Mouse (Mus musculus) forebrain, embryonic 11.5 days (tissue): ENCODE measurements around the gene Best2. TPM values are rescaled to one million over a fixed set of nuclear protein-coding genes. Genes with fewer than 3 reads are reported as not detected.

Source experiments
- ATAC-seq: fragments of 200-750 bp; cut with Nextera tagmentation; replicated peaks from 2 replicates; pipeline ENCODE4 v1.8.0; 2017; ENCODE audit warnings: moderate TSS enrichment; ENCODE audit not compliant: low FRiP score
- DNase-seq: peaks from one replicate; pipeline ENCODE4 v3.0.0-alpha.2; 2017; ENCODE audit warnings: low spot score
- H3K27ac ChIP-seq: fragments of 300-500 bp; sonication (generic); 2 replicates; pipeline ENCODE4 v1.5.1; 2014; ENCODE audit warnings: low read depth, low read length
- H3K27me3 ChIP-seq: fragments of 300-500 bp; sonication (generic); 2 replicates; pipeline ENCODE4 v1.6.1; 2014; ENCODE audit warnings: mild to moderate bottlenecking, low read length, mixed read lengths; ENCODE audit not compliant: control insufficient read depth, insufficient read depth
- H3K36me3 ChIP-seq: fragments of 300-500 bp; sonication (generic); 2 replicates; pipeline ENCODE4 v1.6.1; 2014; ENCODE audit warnings: mild to moderate bottlenecking, low read length, moderate library complexity, mixed read lengths; ENCODE audit not compliant: control insufficient read depth, insufficient read depth
- H3K4me1 ChIP-seq: fragments of 300-500 bp; sonication (generic); replicated peaks from 2 replicates; pipeline ENCODE4 v1.6.1; 2014; ENCODE audit warnings: low read length, mixed read lengths; ENCODE audit not compliant: control insufficient read depth, insufficient read depth
- H3K4me2 ChIP-seq: fragments of 300-500 bp; sonication (generic); 2 replicates; pipeline ENCODE4 v1.6.1; 2014; ENCODE audit warnings: low read depth, mild to moderate bottlenecking, low read length, moderate library complexity, mixed read lengths; ENCODE audit not compliant: severe bottlenecking
- H3K4me3 ChIP-seq: fragments of 300-500 bp; sonication (generic); 2 replicates; pipeline ENCODE4 v1.5.1; 2014; ENCODE audit warnings: low read depth, low read length
- H3K9ac ChIP-seq: fragments of 300-500 bp; sonication (generic); 2 replicates; pipeline ENCODE4 v1.6.1; 2014; ENCODE audit warnings: low read length
- H3K9me3 ChIP-seq: fragments of 300-500 bp; sonication (generic); 2 replicates; pipeline ENCODE4 v1.6.1; 2016; ENCODE audit warnings: low read length, mixed read lengths; ENCODE audit not compliant: control insufficient read depth
- WGBS: fragments of 180-500 bp; shearing (Covaris S2); extraction: QIAGEN DNeasy Blood & Tissue Kit; methylation state at CpG from one replicate; pipeline ENCODE4 v1.1.7; 2014; 5-methylcytosine and 5-hydroxymethylcytosine counted together
- polyA plus RNA-seq: library from polyadenylated mRNA; unstranded; fragments of >200 nt; fragmentation: Nextera tagmentation; extraction: Ambion mirVana; gene quantifications from 2 replicates; pipeline ENCODE4 v1.2.1, GENCODE M21; 2014

The Best2 gene
- polyA plus RNA-seq, 1 experiment from 2014 or later, result not detected

DNA sequence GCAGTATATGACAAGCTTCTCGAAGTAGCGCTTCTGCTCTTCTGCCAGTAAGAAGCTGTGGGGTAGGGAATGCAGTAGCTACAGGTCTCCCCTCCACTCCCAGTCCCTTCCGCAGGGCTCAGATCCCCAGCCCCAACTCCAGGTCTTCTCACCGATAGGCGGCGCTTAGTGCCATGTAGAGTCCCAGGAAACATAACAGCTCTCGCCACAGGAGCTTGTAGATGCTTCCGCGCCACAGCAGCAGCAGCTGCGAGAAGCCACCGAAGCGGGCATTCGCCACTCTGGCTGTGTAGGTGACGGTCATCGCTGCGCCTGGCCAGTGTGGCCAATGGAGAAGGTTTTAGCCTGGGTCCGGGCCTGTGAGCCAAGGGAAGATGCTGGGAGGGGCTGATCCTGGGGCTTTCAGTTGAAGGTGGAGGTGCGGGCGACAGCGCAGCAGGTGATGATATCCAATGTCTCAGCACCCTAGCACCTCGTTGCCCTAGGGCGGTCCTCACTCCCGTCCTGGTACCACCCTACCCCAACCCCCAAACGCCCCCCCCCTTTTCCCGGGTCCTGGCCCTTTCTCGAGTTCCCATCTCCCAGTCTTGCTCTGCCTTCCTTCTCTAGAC is 996 bp downstream of the Best2 start:
- Histone ChIP-seq H3K4me3 (peak overlapping the region; percentile 22), H3K27me3 (peaks cover 16% of the 10 kb centered on the region), H3K4me1 (0 out of 2 replicates have a peak, but pooled peaks cover 1% of the 10 kb centered on the region), H3K36me3 (no peaks in the 10 kb centered on the region; the same call in 1 of the 2 replicates), H3K9me3 (no peaks in the 10 kb centered on the region), H3K27ac (no peak overlapping the region), H3K9ac (peak overlapping the region; percentile 46; the same call in 1 of the 2 replicates), H3K4me2 (peak overlapping the region; percentile 64)
- DNase-seq (peak; percentile 88), ATAC-seq (peak; percentile 56; the same call in 1 of the 2 replicates)
- 7% methylated on average over 25 of the region's 26 CpGs for WGBS

DNA sequence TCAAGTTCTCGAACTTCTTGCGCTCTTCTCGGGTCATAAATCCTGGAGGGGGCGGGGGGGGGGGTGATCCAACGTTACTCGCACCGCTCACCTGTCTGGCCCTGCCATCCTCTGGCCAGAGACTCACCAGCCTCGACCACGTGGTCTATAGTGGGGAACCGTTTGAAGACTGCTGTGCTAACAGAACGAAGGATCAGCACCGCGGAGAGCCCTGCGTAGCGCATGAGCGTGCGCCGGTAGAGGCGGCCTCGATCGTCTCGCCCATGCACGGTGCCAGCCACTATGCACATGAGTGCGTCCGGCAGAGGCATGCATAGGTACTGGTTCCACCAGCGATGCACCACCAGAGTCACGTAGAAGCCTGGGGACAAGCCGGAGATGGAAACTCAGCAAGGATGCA is 3.1 kb downstream of the Best2 start:
- no peak overlapping the region for H3K4me2 ChIP-seq
- peaks cover 16% of the 10 kb centered on the region for H3K27me3 ChIP-seq
- ATAC-seq (no peak), DNase-seq (no peak)
- H3K4me3 ChIP-seq, result no peak overlapping the region
- H3K4me1 ChIP-seq, result 0 out of 2 replicates have a peak, but pooled peaks cover 1% of the 10 kb centered on the region
- no peak overlapping the region for H3K9ac ChIP-seq
- H3K27ac ChIP-seq, result no peak overlapping the region
- no peaks in the 10 kb centered on the region for H3K36me3 ChIP-seq
- 15% methylated on average over 28 of the region's 28 CpGs for WGBS
- H3K9me3 ChIP-seq, result no peaks in the 10 kb centered on the region

DNA sequence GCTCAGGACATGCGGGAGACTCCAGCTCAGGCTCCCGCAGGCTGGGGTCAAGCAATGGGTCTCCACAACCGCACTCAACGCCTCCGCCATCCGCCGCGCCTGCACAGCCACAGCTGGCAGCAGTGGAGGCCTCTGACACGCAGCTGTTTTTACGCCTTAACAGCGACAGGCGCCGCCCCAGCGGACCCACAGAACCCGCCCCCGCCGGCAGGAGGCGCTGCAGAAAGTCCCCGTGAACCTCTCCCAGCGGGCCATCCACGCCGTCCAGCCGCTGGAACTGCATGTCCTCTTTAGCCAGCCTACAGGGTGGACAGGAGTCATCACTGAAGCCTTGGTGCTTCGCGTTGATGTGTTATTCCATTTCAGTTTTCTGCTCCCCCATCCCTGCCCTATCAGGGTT is 6.6 kb downstream of the Best2 start:
- no peaks in the 10 kb centered on the region for H3K36me3 ChIP-seq
- no peak overlapping the region for H3K4me3 ChIP-seq
- H3K4me1 ChIP-seq, result no peaks in the 10 kb centered on the region
- no peaks in the 10 kb centered on the region for H3K9me3 ChIP-seq
- no peak for DNase-seq
- no peak overlapping the region for H3K27ac ChIP-seq
- 26% methylated on average over 25 of the region's 25 CpGs for WGBS
- H3K27me3 ChIP-seq, result peaks cover 16% of the 10 kb centered on the region
- no peak overlapping the region for H3K9ac ChIP-seq
- H3K4me2 ChIP-seq, result no peak overlapping the region
- no peak for ATAC-seq

GRCm38 (mm10) chr8:84997649-84998295 is 16.6 kb downstream of the Best2 start:
- 2% methylated on average over 19 of the region's 19 CpGs for WGBS
- H3K4me1 ChIP-seq, result no peaks in the 10 kb centered on the region; the same call in 1 of the 2 replicates
- no peak overlapping the region for H3K27ac ChIP-seq
- peak; percentile 97 for DNase-seq
- peak overlapping the region; percentile 12; the same call in 1 of the 2 replicates for H3K4me2 ChIP-seq
- H3K9ac ChIP-seq, result peak overlapping the region; percentile 46; the same call in 1 of the 2 replicates
- no peaks in the 10 kb centered on the region for H3K9me3 ChIP-seq
- H3K27me3 ChIP-seq, result no peaks in the 10 kb centered on the region; the same call in 1 of the 2 replicates
- no peak overlapping the region for H3K4me3 ChIP-seq
- H3K36me3 ChIP-seq, result no peaks in the 10 kb centered on the region
- ATAC-seq, result peak; percentile 79

- H3K4me3 ChIP-seq, result no peak overlapping the region
- no peaks in the 10 kb centered on the region for H3K9me3 ChIP-seq
- ATAC-seq, result no peak
- H3K27ac ChIP-seq, result no peak overlapping the region
- no peaks in the 10 kb centered on the region; the same call in 1 of the 2 replicates for H3K4me1 ChIP-seq
- H3K4me2 ChIP-seq, result no peak overlapping the region
- no peak for DNase-seq
- 75% methylated on average over 5 of the region's 5 CpGs for WGBS
- no peaks in the 10 kb centered on the region; the same call in 1 of the 2 replicates for H3K27me3 ChIP-seq
- H3K36me3 ChIP-seq, result no peaks in the 10 kb centered on the region
- no peak overlapping the region for H3K9ac ChIP-seq
Observed at GRCm38 (mm10) chr8:84996978-84997377, 17.4 kb downstream of the Best2 start.

- WGBS, result 21% methylated on average over 25 of the region's 25 CpGs
- DNase-seq (no peak), ATAC-seq (no peak)
- Histone ChIP-seq H3K27ac (no peak overlapping the region), H3K4me3 (no peak overlapping the region), H3K9me3 (no peaks in the 10 kb centered on the region), H3K36me3 (no peaks in the 10 kb centered on the region), H3K4me2 (no peak overlapping the region), H3K9ac (no peak overlapping the region; the same call in 1 of the 2 replicates), H3K4me1 (peaks cover 3% of the 10 kb centered on the region; the same call in 1 of the 2 replicates), H3K27me3 (no peaks in the 10 kb centered on the region; the same call in 1 of the 2 replicates)
Observed at GRCm38 (mm10) chr8:84995680-84996079, 18.7 kb downstream of the Best2 start.

GRCm38 (mm10) chr8:84994375-84994774 is 20.0 kb downstream of the Best2 start:
- H3K9me3 ChIP-seq, result no peaks in the 10 kb centered on the region
- H3K4me3 ChIP-seq, result no peak overlapping the region
- 97% methylated on average over 9 of the region's 9 CpGs for WGBS
- H3K27ac ChIP-seq, result no peak overlapping the region
- DNase-seq (no peak), ATAC-seq (no peak)
- H3K9ac ChIP-seq, result no peak overlapping the region
- H3K4me1 ChIP-seq, result peaks cover 5% of the 10 kb centered on the region
- no peaks in the 10 kb centered on the region; the same call in 1 of the 2 replicates for H3K27me3 ChIP-seq
- H3K36me3 ChIP-seq, result no peaks in the 10 kb centered on the region
- no peak overlapping the region for H3K4me2 ChIP-seq

DNA sequence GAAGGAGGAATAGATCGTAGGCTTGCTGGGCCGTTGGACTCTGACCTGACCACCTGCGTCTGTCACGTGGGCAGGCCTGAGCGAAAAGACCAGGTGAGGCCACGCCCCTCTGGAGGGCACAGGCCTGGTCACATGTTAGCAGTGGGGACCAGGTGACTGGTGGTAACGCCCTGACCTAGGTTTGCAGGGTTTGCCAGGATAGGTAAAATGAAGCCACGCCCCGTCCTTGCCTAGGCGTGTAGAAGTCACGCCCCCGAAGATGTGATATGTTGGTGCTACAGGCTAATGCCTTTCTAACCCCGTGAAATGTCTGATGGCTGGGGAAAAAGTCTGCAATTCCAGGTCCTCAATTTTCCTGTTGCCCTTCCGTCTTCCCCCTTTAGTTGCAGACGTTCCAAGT is 23.5 kb downstream of the Best2 start:
- DNase-seq (peak; percentile 74), ATAC-seq (peak; percentile 51)
- no peaks in the 10 kb centered on the region for H3K9me3 ChIP-seq
- peaks cover 7% of the 10 kb centered on the region; the same call in 1 of the 2 replicates for H3K27me3 ChIP-seq
- peak overlapping the region; percentile 45 for H3K4me3 ChIP-seq
- H3K4me1 ChIP-seq, result peaks cover 10% of the 10 kb centered on the region
- no peak overlapping the region for H3K27ac ChIP-seq
- H3K4me2 ChIP-seq, result peak overlapping the region; percentile 91
- H3K9ac ChIP-seq, result peak overlapping the region; percentile 58
- H3K36me3 ChIP-seq, result no peaks in the 10 kb centered on the region
- 1% methylated on average over 15 of the region's 15 CpGs for WGBS
